Mouse (Mus musculus) thymus, postnatal 0 days (tissue): ENCODE data around the gene Fkbp5. TPM values are rescaled to one million over a fixed set of nuclear protein-coding genes. Genes with fewer than 3 reads are reported as not detected.

Experiments used
- DNase-seq: peaks from one replicate; pipeline ENCODE4 v3.0.0-alpha.2; 2015; ENCODE audit warnings: low spot score
- polyA plus RNA-seq: library from polyadenylated mRNA; unstranded; fragments of >200 nt; fragmentation: Nextera tagmentation; extraction: Ambion mirVana; gene quantifications from 2 replicates; pipeline ENCODE4 v1.2.1, GENCODE M21; 2015

The Fkbp5 gene
- polyA plus RNA-seq, 1 experiment from 2014 or later = 121 TPM

- DNase-seq = peak; percentile 53
Measured at GRCm38 (mm10) chr17:28505591-28505990, 11.7 kb downstream of the Fkbp5 start.

- no peak for DNase-seq
Measured at GRCm38 (mm10) chr17:28504182-28504581, 13.1 kb downstream of the Fkbp5 start.

GRCm38 (mm10) chr17:28502196-28502821, 15.0 kb downstream of the Fkbp5 start:
- DNase-seq = no peak

- no peak for DNase-seq
Measured at GRCm38 (mm10) chr17:28500465-28500864, 16.9 kb downstream of the Fkbp5 start.

GRCm38 (mm10) chr17:28499190-28499589, 18.1 kb downstream of the Fkbp5 start:
- peak; percentile 46 for DNase-seq

GRCm38 (mm10) chr17:28495832-28496231, 21.5 kb downstream of the Fkbp5 start:
- DNase-seq = no peak

GRCm38 (mm10) chr17:28491035-28491770, 26.1 kb downstream of the Fkbp5 start:
- peak; percentile 34 for DNase-seq

GRCm38 (mm10) chr17:28488258-28489013, 28.9 kb downstream of the Fkbp5 start:
- DNase-seq = peak; percentile 86

- DNase-seq = peak; percentile 13
Measured at GRCm38 (mm10) chr17:28487584-28488257, 29.6 kb downstream of the Fkbp5 start.

- DNase-seq = no peak
Measured at GRCm38 (mm10) chr17:28486720-28487119, 30.6 kb downstream of the Fkbp5 start.

GRCm38 (mm10) chr17:28485977-28486400, 31.3 kb downstream of the Fkbp5 start:
- DNase-seq = peak; percentile 95

GRCm38 (mm10) chr17:28485446-28485948, 31.8 kb downstream of the Fkbp5 start:
- no peak for DNase-seq

- DNase-seq = peak; percentile 62
Measured at GRCm38 (mm10) chr17:28484704-28485445, 32.5 kb downstream of the Fkbp5 start.

GRCm38 (mm10) chr17:28477421-28477820, 39.9 kb downstream of the Fkbp5 start:
- DNase-seq = no peak

- no peak for DNase-seq
Measured at GRCm38 (mm10) chr17:28476441-28476840, 40.9 kb downstream of the Fkbp5 start.

GRCm38 (mm10) chr17:28475593-28476325, 41.6 kb downstream of the Fkbp5 start:
- peak; percentile 48 for DNase-seq

- DNase-seq = no peak
Measured at GRCm38 (mm10) chr17:28472696-28473095, 44.6 kb downstream of the Fkbp5 start.

- no peak for DNase-seq
Measured at GRCm38 (mm10) chr17:28470876-28471275, 46.5 kb downstream of the Fkbp5 start.

GRCm38 (mm10) chr17:28467749-28468148, 49.6 kb downstream of the Fkbp5 start:
- DNase-seq = peak; percentile 75

GRCm38 (mm10) chr17:28465968-28466367, 51.4 kb downstream of the Fkbp5 start:
- no peak for DNase-seq
